Mouse (Mus musculus) induced T-regulatory cell, adult 2 months (primary cell): ENCODE results near the gene Man1b1.

Experiments used
- DNase-seq: peaks from one replicate; pipeline ENCODE4 v3.0.0-alpha.2; 2012; ENCODE audit warnings: low read depth

Man1b1 gene

GRCm38 (mm10) chr2:25364313-25364712, 32.2 kb downstream of the Man1b1 start:
- no peak for DNase-seq

- no peak for DNase-seq
Observed at GRCm38 (mm10) chr2:25364761-25365090, 32.6 kb downstream of the Man1b1 start.

- peak; percentile 83 for DNase-seq
Observed at GRCm38 (mm10) chr2:25365091-25365761, 33.1 kb downstream of the Man1b1 start, which contains the start of gene Uap1l1. Gene Uap1l1 (minus strand): TSS chr2:25365682.

GRCm38 (mm10) chr2:25369996-25370395, 37.9 kb downstream of the Man1b1 start:
- DNase-seq: peak; percentile 49

GRCm38 (mm10) chr2:25371764-25372643, 39.9 kb downstream of the Man1b1 start, which contains the start of gene Sapcd2:
Gene Sapcd2 (plus strand): TSS chr2:25372321.
- DNase-seq: peak; percentile 95

GRCm38 (mm10) chr2:25372644-25373391, 40.7 kb downstream of the Man1b1 start:
- peak; percentile 38 for DNase-seq

- DNase-seq: no peak
Observed at GRCm38 (mm10) chr2:25373431-25373830, 41.3 kb downstream of the Man1b1 start.

GRCm38 (mm10) chr2:25376589-25376988, 44.5 kb downstream of the Man1b1 start:
- DNase-seq: peak; percentile 75

- no peak for DNase-seq
Observed at GRCm38 (mm10) chr2:25384492-25384891, 52.4 kb downstream of the Man1b1 start.

GRCm38 (mm10) chr2:25391266-25391665, 59.1 kb downstream of the Man1b1 start:
- DNase-seq: no peak

- no peak for DNase-seq
Observed at GRCm38 (mm10) chr2:25394281-25395221, 62.4 kb downstream of the Man1b1 start.

- DNase-seq: peak; percentile 62
Observed at GRCm38 (mm10) chr2:25395721-25396596, 63.8 kb downstream of the Man1b1 start, which contains the start of gene Entpd2. Gene Entpd2 (plus strand): TSS chr2:25395874.

GRCm38 (mm10) chr2:25396597-25396983, 64.5 kb downstream of the Man1b1 start:
- no peak for DNase-seq

GRCm38 (mm10) chr2:25397010-25397409, 64.9 kb downstream of the Man1b1 start:
- DNase-seq: no peak

- DNase-seq: no peak
Observed at GRCm38 (mm10) chr2:25398065-25398464, 65.9 kb downstream of the Man1b1 start.

GRCm38 (mm10) chr2:25399051-25399450, 66.9 kb downstream of the Man1b1 start, which contains the start of gene Npdc1:
Gene Npdc1 (plus strand): TSS chr2:25399351.
- no peak for DNase-seq

- DNase-seq: no peak
Observed at GRCm38 (mm10) chr2:25400291-25400690, 68.2 kb downstream of the Man1b1 start.

GRCm38 (mm10) chr2:25400764-25401163, 68.6 kb downstream of the Man1b1 start:
- peak; percentile 49 for DNase-seq
